Mouse (Mus musculus) CD4-positive, CD25-positive, alpha-beta regulatory T cell, adult 9 weeks (primary cell): ENCODE measurements around the gene Lrrc46. TPM values are rescaled to one million over a fixed set of nuclear protein-coding genes. Genes with fewer than 3 reads are reported as not detected.

ENCODE experiments used
- polyA plus RNA-seq: library from polyadenylated mRNA; unstranded; fragments of 100-300 nt; shearing (Covaris generic); gene quantifications from one replicate; pipeline ENCODE4 v1.2.1, GENCODE M21; 2017

The Lrrc46 gene
- not detected for polyA plus RNA-seq

DNA sequence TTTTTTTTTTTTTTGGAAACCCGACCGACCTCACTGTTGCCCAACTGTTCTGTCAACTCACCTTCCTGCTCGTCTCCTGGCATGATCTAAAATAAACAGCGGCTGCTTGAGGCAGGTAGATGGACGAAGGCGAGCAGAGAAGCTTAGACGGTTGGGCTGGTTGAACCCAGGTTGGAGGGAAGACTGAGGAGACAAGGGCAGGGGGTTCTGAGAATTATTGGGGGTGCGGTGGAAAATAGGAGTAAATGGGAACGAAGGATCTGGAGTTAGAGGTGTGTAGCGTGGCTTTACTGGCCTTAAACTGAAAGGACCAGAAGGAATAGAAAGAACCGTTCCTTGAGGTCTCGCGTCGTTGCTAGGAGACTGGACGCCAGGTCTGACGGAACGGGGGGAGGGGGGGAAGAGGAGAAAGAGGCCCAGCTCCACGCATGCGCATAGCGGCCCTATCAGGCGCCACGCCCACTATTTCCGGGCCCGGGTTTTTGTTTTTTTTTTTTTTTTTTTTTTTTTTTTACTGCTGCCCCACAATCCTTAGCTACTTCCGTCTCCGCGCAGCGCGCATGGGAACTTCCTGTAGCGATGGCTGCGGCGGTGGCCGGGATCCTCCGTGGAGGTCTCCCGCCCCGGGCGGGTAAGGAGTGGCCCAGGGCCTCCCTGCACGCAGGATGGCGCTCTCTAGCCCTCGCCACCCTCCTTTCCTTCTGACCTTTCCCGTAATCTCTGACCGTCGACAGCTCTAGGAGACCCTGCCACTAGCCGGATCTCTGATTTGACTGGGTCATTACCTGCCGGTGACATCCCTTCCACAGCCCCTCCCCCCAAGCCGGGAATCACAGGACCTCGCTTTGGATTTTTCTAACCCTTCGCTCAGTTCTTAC, at the start of gene Lrrc46, which contains the start of gene Mrpl10:
Gene Lrrc46, minus strand, starts transcription at position 386 of the 878 bp plus-strand sequence.
Gene Mrpl10, plus strand, starts transcription at position 539 of the 878 bp plus-strand sequence.

DNA sequence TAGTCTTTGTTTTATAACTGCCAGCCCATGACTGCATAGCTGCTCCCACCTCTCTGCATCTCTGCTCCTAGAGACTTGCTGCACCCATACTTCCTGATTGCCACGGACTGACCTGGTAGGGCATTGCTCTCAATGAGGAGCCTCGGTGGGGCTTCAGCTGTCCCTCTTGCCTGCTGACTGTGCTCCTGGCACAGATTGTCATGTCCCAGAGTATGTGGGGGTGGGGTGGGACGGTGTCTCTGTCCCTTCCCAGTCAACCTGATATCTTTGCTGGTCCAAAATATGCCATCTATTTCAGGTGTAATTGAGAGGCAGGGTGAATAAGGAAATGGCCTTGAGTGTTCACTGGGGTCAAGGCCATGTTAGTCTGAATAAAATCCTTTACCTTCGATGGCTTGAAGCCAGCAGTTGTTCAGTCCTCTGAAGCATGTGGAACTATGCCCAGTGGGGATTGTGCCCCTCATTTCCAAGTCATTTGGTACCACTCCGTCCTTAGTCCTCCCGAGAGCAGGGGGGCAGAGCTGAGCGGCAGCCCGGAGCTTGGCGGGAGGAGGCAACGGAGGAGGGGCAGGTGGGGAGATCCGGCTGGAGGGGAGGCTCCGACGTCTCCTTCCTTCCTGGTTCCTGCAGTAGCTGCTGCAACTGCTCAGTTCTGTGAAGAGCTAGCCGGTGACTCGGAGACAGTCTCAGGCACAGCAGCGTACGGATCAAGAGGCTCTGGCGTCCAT, 9.2 kb upstream of the Lrrc46 start, which contains the start of gene Osbpl7:
Gene Osbpl7, plus strand, starts transcription at position 413 of the 728 bp plus-strand sequence.

DNA sequence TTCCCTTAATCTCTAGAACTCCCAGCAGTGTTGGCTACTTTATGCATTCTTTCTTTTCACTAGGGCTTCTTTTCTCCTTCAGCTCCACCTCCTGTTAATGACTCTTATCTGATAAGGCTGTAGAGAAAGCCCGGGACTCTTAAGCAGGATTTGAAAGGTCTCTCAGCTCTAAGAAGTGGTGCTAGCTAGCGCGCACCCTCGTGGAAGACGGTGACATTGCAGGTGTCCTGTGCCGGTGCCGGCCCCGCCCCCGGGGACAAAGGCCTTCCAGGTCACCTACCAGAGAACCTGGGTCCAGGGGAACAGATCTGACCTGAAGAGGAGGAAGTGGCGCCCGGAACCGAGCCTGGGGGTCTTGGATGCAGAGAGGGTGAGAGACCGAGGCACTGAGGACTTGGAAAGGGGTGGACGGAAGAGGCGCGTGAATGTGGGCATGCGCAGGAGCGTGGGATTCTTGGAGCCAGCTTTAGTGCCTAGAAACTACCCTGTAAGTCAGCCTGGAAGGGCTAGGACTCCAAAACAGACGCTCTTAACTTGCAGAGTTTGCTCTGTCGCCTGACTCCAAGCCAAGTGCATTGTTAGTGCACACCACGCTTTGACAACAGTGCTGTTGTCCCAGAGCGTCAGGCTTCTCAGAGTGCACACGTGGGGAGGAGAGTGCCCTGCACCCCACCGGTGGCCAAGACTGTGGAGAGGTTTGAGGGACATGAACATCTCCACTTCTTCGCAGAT, 11.4 kb downstream of the Lrrc46 start, which contains the start of gene Scrn2:
Gene Scrn2, plus strand, starts transcription at position 253 of the 732 bp plus-strand sequence.

DNA sequence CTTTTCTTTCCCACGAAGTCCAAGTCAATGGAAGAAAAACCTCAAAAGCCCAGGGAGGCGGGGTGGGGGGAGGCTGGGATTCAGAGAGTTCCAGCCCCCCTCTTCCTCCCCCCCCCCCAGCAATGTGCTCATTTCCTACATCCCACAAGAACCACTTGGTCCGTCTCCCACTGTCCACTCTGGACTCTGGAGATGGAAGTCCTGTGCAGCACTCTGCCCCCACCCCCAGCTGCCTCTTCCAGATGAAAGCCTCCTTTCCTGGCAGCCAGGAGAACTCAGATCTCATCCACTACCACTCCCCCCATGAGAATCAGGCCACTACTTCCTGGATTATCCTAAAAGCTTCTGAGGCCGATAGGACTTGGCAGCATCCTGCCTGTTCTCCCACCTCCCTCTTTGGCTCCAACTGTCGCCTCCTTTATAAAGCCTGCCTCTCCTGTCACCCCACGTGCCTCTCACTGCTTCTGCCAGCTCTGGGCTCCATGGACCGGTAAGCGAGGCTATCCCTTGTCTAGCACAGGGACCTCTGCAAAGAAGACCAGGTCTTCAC, 28.0 kb downstream of the Lrrc46 start, which contains the start of gene Sp6:
Gene Sp6, plus strand, starts transcription at position 274 of the 550 bp plus-strand sequence.

Other genes starting within 250 kb of the Lrrc46 start
- gene Nfe2l1, start 211.4 kb downstream of the Lrrc46 start, polyA plus RNA-seq, result 47.4 TPM
- not detected for gene Copz2, start 191.5 kb downstream of the Lrrc46 start, polyA plus RNA-seq
- 109 TPM for gene Cdk5rap3, start 124.9 kb downstream of the Lrrc46 start, polyA plus RNA-seq
- 0.48 TPM for gene Prr15l, start 113.3 kb downstream of the Lrrc46 start, polyA plus RNA-seq
- gene Pnpo, start 97.4 kb downstream of the Lrrc46 start, polyA plus RNA-seq, result 51.3 TPM
- 78.8 TPM for gene Sp2, start 58.4 kb downstream of the Lrrc46 start, polyA plus RNA-seq
- gene Sp6, start 28.0 kb downstream of the Lrrc46 start, polyA plus RNA-seq, result 2.9 TPM
- gene Scrn2, start 11.5 kb downstream of the Lrrc46 start, polyA plus RNA-seq, result 16.8 TPM
- 87.8 TPM for gene Mrpl10, start 153 bp upstream of the Lrrc46 start, polyA plus RNA-seq
- 43.3 TPM for gene Osbpl7, start 9.2 kb upstream of the Lrrc46 start, polyA plus RNA-seq
- gene Tbx21, start 73.9 kb upstream of the Lrrc46 start, polyA plus RNA-seq, result 3.8 TPM
- gene Tbkbp1, start 110.1 kb upstream of the Lrrc46 start, polyA plus RNA-seq, result 0.09 TPM
- gene Kpnb1, start 146.5 kb upstream of the Lrrc46 start, polyA plus RNA-seq, result 34.0 TPM
- gene Npepps, start 239.2 kb upstream of the Lrrc46 start, polyA plus RNA-seq, result 28.4 TPM